Mouse (Mus musculus): Measurements from ENCODE around the gene Plaur.

Plaur gene

DNA sequence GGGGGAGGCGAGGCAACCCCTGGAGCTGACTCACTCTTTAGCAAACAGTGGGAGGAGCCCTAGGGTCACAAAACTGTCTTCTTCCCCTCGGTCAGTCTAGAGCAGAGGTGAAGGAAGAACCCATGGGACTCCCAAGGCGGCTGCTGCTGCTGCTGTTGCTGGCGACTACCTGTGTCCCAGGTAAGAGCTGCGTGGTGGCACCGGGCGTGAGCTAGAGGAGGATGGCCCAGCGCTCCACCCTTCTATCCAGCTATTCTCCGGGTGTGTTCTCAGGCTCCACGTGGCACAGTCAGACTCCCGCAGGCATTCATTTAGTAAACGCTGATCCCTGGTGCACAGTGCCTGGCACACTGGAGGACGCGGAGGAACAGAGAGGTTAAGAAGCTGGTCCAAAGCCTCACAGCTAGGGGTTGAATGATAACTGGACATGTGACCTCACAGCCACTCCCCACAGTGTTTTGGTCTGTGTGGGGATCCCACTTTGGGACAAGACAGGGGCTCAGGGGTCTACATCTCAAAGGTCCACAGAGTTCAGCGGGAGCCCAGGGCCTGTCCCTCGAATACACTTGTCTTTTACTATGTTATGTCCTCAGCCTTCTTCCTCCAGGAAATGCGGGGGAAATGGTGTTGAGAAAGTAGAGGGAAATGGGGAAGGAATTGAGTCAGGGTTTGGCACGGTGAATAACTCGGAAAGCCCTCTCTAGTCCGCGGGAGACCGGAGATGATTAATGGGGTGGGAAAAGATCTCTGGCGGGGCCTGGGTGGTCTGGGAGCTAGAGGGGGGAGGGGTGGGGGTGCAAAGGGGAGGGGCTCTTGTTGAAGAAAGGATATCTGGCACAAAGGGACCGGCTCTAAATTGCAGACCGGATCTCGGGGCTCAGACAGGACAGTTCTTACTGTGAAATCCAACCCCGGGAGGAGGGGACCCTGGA, at the start of gene Plaur:
Gene Plaur (plus strand): TSS at position 97 of the 932 bp plus-strand sequence.
- no peak for DNase-seq

GRCm38 (mm10) chr7:24413630-24414029, 48.7 kb upstream of the Plaur start:
- DNase-seq = peak; percentile 71

- peak; percentile 9 for DNase-seq
Measured at GRCm38 (mm10) chr7:24415261-24415660, 47.0 kb upstream of the Plaur start.

GRCm38 (mm10) chr7:24419579-24419978, 42.7 kb upstream of the Plaur start:
- no peak for DNase-seq

GRCm38 (mm10) chr7:24421648-24422047, 40.6 kb upstream of the Plaur start:
- no peak for DNase-seq

DNA sequence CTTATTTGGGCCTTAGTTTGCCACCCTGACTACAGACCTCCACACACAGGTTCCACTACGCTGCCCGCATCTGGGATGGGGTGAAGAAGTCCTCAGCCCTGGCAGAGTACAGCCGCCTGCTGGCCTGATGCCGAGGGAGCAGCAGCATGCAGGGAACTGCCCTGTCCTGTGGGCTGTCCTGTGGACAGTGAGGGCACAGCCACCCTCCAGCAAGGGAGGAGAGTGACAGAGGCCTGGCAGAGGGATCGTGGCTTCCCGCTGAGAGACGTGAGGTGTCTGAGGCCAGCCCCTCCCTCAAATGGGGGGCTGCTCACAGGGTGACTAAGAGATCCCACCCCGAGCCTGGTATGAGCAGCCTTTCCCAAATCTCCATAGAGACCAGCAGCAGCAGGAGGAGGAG, 40.0 kb upstream of the Plaur start:
- DNase-seq = peak; percentile 8

DNA sequence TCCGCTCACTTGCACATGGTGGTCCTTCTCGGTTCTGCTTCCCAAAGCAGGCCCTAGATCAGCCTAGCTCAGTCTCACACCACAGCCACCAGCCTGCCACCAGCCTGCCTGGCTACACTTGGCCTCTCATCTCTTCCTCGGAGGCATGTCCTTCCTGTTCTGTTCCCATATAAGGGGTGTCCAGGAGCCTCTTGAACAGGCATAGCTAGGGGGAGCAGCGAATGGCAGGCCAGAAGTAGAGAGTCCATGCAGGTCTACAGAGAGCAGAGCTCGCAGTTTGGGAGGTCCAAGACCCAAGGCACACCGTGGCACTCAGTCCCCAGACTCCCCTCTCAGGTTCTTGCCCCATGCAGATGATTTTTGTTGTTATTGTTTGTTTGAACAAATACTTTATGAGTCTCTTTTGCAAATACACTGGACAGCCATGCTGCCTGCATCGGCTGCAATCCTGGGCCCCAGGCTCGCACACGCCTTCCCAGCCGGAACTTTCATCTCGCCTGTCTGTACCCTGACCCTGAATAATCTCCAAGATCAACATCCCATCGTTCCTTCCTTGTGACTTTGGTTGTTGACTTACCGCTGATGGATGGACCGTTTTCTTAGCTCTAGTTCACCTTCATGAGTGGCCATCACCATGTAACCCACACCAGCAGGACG, 39.0 kb upstream of the Plaur start:
- DNase-seq = no peak

DNA sequence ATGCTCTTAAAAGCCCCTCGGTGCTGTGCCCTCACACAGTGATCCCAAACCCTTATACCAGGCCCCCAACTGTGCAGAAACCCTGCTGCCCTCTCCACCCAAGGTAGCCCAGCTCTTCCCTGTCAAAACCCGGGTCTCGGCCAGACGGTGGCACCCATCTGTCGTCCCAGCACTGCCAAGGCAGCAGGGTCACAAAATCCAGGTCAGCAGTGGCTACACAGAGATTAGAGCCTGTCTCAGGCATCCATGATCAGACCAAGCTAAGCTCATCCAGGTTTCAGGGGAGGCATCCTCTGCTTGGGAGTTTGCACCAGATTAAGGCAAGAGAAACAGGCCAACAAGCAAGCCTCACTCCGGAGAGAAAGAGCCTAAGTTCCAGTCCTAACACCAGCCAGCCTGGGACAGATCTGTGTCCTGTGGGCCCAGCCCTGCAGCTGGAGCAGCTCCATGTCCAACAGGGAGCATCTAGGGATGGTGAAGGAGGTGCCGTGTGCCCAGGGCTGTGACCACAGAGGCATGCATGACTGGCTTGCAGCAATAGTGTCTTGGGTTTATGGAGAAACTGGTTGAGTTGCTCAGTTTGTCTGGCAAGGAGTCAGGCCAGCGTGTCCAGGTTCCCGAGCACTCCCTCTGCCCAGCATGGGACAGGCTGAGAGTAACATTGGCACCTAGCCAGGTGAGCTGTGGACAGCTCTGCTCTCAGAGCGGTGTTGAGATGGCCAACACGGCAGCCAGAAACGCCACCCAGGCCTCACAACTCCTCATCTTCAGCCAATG, 38.1 kb upstream of the Plaur start:
- peak; percentile 6 for DNase-seq

DNA sequence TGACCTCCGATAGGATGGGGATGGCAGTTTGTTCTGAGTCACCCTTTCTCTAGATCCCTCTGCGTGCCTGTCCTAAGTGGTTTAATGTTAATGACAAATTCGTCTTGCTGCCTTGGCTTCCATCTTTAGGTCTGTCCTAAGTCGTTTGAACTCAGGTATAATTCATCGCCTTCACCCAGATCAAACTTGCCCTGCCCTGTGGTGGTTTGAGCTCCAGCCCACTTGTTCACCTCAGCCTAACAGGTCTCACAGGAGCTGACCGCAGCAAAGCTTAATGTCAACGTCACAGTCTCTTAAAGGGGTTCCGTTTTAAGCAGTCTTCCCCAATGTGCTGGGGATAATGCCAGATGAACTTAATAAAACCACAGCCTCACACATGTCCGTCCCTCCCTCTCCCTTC, 36.4 kb upstream of the Plaur start:
- DNase-seq = no peak

DNA sequence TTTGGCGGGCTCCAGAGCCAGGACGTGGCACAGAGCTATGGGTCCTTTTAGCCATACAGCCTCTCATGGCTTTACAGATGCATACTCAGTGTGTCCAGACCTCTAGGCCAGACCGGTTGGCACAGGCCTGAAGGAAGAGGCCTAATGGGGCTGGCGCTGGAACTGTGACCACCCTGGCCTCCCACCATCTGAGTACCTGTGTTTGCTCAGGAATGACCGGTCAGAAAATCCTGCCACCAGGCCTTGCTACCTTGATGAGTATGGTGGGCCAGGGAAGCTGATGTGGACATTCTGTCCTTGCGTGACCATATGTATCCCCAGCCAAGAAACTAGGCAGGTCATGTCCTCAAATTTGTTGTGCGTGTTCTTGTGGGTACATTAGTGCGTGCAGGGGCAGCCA, 35.1 kb upstream of the Plaur start:
- no peak for DNase-seq

GRCm38 (mm10) chr7:24428725-24429124, 33.6 kb upstream of the Plaur start:
- DNase-seq = no peak

DNA sequence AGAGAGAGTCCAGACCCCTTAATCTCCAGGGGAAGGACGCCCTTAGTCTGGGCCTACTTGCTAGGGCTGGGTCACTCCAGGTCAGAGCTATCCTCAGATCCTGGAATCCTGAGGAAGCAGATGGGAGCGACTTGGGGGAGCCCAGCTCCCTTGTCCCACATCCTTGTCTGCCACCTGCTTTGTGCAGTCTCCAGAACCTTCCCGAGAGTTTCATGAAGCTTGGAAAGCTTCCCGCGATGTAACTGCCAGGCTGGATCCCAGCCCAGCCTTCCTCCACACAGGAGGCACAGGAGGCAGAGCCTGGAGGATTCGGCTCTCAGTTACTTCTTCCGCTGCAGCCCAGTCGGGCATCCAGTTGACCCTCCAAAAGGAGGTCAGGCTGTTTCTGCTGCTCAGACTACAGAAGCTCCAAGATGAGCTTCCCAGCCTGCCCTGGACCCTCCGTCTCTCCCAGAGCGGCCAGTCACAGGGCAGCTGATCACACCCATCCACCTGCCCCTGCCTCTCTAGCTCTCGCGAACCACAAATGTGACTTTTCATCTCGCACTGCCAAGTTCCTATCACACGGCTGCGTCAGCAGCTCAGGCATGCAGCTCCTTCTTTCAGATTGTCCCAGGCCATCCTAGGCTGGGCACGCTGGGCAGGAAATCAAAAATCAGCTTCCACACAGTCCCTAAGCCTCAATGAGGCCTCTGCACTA, 32.7 kb upstream of the Plaur start:
- DNase-seq = no peak

GRCm38 (mm10) chr7:24430551-24431345, 31.5 kb upstream of the Plaur start:
- peak; percentile 17 for DNase-seq

GRCm38 (mm10) chr7:24431713-24432112, 30.6 kb upstream of the Plaur start:
- DNase-seq = no peak

- DNase-seq = no peak
Measured at GRCm38 (mm10) chr7:24435305-24435704, 27.0 kb upstream of the Plaur start.

GRCm38 (mm10) chr7:24437981-24438380, 24.3 kb upstream of the Plaur start:
- DNase-seq = no peak

DNA sequence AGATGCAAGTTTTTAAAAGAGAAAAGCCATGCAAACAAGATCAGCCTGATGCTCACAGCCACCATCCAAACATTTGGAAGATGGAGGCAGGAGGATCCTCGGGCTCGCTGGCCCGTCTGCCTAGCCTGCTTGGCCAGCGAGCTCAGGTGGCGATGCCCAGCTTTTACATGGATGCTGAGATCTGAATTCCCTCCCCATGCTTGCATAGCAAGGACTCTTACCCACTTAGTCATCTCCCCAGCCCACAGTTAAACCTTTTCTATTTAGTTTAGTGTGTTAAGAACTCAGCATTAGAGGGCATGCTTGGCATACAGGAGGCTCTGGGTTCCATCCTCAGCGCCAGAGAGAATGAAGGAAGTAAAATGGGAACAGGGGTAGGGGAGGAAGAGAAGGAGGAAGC, 23.1 kb upstream of the Plaur start:
- no peak for DNase-seq

DNA sequence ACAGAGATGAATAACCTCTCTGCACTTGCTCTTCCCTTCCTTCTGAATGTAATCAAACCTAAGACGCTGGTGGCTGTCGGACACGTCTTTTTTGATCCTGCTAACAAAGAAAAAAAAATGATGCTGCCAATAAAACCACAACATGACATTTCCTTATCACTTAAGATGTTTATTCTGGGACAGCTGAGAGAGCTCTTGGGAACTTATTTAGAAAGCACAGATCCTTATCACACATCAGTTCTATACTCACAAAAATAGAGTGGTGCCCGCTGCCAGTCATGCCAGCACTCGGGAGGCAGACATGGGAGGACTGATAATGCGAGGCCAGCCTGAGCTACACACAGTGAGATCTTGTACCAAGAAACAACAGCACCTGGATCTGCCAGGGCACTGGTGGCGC, 22.4 kb upstream of the Plaur start:
- no peak for DNase-seq

DNA sequence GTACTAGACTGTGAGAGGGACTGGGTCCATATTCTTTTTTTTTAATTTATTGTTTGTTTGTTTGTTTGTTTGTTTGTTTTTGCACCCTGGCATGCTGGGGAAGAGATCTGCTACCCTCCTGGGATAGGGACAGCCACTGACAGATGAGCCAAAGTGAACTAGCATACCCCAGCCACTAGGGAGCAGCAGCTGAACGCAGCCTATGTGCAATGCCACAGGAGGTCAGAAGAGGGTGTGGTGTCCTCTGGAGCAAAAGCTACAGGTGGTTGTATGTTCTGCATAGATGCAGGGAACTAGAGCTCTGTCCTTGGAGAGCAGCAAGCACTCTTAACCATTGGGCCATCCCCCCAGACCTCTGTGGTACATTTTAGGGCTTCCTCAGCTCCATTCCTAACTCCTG, 20.5 kb upstream of the Plaur start:
- DNase-seq = peak; percentile 86

GRCm38 (mm10) chr7:24442313-24442712, 20.0 kb upstream of the Plaur start:
- no peak for DNase-seq

DNA sequence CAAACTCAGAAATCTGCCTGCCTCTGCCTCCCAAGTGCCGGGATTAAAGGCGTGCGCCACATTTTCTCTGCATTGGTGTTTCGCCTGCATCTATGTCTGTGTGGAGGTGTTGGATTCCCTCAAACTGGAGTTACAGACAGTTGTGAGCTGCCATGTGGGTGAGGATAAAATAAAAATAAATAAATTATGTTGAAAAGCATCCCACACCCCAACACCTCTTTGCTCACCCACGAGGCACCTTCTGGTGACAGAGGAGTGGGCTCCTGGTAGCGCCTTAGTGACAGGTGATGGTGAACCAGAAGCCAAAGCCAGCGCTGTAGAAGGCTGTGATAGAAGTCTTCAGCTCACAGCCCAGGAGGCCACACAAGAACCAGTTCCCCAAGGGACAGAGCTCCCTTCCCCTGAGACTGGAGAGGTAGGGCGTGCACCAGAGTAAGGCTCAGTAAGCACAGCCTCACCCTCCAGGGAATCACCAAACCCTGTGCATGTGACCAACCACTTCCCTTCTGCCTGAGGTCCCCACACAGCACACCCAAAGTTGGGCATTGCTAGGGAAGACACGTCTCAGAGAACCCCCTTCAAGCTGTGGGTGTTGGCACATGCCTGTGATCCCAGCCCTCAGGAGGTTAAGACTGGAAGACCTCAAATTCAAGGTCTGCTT, 16.9 kb upstream of the Plaur start:
- no peak for DNase-seq

Measured in thymus, postnatal 4 days (tissue).